Mouse (Mus musculus): ENCODE measurements around the gene Paqr8. TPM values are rescaled to one million over a fixed set of nuclear protein-coding genes. Genes with fewer than 3 reads are reported as not detected.

The Paqr8 gene
- total RNA-seq (2014; fragmentation: Nextera tagmentation) (3.0 and 3.1 TPM in 2 replicates), total RNA-seq (2017) (2.6 and 2.9 TPM in 2 replicates)

DNA sequence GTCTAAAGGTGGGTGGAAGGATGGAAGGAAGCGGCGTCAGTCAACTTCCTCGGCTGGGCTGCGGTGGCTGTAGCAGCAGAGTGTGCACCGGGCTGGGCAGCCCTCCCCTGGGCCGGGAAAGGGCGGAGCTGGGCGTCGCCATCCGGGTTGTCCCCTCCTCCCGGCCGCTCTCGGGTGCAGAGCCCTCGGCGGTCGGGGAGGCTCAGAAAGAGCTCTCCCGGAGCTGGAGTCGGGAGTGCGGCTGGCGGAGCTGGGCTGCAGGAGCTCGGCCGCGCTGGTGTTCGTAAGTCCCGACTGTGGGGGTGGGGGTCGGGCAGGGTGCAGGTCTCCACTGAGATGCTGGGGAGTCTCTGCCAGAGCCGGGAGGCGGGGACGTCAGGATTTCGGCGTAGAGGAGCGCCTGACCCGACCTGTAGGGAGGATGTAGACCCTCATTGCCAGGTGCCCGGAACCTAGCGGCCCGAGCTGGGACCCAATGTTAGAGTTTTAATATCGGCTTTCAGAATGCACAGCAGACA, at the start of gene Paqr8:
TSS of gene Paqr8 (plus strand) at position 203 of the 518 bp plus-strand sequence.
- ATAC-seq (replicated peaks; ENCODE audit: poor library complexity, severe bottlenecking), result peak; percentile 93

DNA sequence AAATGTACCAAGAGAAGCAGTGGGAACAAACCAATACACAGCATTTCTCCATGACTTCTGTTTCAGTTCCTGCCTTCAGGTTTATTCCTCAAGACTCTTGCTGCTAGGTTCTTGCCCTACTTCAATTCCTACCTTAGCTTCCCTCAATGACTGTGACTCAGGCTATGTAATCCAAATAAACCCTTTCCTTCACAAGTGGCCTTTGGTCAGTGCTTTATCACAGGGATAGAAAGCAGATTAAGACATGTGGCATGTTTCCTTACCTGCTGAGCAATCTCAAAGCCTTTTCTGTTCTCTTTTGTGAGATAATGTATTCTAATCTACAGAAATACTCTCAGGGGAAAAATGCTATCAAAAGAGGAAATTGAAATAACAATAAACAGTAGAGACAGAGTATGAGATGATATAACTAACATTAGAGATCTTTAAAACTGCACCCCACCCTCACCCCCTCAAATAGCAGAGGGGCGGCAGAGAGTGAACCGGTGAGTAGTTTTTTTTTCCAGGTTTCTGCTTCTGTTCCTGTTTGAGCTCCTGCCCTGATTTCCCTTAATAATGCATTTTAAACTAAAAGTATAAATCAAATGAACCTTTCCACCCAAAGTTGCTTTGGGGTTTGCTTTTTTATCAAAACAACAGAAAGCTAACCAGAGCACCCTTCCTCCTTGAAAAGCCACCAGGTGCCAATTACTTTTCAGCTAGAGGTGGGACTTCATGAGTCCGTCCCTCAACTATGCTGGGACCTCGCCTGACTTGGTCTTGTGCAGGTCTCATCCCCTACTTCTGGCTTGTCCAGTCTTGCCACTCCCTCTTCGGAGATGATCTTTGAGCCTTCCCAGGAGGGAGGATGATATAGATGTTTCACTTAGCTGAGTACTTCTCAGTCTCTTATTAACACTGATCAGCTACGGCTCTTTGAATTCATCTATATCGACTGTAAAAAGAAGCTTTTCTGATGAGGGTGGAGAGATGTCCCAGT, 33.2 kb upstream of the Paqr8 start:
- no peak for ATAC-seq (replicated peaks; ENCODE audit: poor library complexity, severe bottlenecking)

DNA sequence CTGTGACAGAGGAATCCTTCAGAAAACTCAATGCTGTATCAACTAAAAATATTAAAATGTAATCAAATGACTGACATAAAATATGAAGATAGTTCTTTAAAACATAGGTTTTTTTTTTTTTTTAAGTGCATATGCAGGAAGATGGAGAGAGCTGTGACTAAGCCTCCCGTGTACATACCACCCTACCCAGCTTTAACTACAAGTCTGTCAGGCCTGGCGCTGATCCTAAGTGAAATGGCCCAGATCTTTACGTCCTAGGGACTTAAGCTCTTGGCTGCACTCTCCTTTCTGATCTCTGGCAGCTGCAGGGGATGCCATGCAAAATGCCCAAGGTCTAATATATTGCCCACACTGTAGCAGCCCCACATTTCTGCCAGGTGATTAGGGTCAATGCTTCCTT, 29.6 kb upstream of the Paqr8 start:
- ATAC-seq (replicated peaks; ENCODE audit: poor library complexity, severe bottlenecking), result no peak

DNA sequence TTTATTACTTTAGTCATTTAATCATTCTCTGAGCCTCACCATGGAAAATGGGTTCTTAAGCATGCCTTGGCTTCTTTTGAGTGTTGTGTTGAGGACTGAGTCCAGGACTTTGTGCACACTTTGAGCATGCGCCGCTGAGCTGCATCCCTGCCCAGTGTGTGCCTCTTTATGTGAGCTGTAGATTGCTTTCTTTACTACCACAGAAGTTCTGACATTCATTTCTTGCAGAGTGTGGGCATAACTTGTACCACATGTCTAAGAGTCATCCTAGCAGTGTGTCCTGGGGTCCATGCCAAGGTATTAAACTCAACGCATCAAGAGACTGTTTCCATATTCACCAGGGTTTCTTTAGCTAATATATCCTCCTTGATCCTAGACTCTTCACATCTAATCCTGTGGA, 28.5 kb upstream of the Paqr8 start:
- no peak for ATAC-seq (replicated peaks; ENCODE audit: poor library complexity, severe bottlenecking)

DNA sequence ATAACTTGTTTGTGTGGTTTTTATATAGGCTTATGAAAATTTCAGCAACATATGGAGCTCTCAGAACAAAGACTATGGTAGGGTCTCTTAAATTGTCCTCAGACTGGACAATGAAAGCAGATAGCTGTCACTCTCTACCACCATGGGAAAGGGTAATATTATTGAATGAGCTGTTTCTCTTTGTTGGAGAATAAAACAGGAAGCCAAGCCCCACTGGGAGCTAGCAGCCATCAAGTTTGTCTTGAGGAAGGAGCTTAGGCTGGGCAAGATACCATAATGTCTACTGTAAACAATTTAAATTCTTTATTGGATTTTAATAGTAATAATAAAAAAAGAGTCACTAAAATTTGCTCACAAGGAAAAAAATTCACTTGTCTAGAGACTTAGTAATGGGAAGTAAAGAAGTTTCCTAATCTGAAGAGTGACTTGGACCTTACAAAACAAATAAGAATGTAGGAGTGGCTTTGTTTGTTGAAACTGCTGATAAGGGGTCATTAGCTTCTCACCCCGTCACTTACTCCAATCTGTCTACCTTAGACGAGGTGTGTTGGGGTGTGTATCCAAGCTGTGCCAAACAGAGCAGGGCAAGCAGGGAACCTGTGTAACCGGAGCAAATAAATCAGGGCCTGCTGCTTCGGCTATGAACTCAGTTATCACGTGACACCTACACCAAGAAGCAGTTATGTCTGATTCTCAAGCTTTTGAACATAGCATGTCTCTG, 26.8 kb upstream of the Paqr8 start:
- no peak for ATAC-seq (replicated peaks; ENCODE audit: poor library complexity, severe bottlenecking)

DNA sequence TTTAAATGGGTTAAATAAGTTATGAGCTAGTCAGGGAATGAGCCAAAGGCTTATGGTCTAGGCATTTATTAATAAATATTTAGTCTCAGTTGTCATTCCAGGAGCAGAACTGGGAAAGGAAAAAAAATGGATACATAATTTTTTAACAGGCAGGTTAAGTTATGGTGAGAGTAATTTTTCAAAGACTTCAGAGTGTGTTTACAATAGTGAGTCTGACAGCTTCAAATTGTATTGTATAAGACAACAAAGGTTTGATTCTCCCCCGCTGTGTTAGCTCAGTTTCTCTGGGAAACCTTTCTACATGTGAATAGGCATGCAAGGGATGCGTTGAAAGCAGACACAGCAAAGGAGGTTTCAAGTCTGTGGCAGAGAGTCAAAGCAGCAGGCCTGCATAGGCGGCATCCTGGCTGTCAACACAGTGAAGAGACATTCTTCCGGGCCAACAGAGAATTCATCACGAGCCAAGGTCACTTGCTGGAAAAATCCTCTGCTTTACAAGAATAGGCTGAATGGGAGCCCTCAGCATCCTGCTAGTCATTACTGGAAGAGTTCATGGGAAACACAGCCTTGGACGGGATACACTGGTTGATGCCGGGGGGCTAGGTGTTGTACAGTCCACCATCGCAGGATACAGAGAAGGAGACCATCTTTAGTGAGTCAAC, 23.0 kb upstream of the Paqr8 start:
- no peak for ATAC-seq (replicated peaks; ENCODE audit: poor library complexity, severe bottlenecking)

DNA sequence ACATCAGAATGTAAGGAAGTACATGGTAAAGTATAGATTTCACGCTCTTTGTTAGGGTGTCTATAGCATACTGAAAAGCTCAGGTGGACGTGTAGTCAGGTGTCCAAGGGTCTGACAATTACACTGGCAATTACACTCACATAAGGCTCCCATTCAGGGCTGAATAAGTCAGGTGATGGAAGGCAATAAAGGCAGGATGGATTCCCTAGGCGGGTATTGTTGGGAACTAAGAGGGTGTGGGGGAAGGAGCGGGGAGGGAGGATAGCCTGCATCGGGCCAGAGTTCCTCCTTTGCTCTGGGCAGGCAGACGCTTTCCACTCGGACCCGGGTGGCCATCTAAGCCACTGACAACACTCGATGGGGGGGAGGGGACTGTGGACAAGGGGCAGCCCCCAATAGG, 22.4 kb upstream of the Paqr8 start:
- no peak for ATAC-seq (replicated peaks; ENCODE audit: poor library complexity, severe bottlenecking)

DNA sequence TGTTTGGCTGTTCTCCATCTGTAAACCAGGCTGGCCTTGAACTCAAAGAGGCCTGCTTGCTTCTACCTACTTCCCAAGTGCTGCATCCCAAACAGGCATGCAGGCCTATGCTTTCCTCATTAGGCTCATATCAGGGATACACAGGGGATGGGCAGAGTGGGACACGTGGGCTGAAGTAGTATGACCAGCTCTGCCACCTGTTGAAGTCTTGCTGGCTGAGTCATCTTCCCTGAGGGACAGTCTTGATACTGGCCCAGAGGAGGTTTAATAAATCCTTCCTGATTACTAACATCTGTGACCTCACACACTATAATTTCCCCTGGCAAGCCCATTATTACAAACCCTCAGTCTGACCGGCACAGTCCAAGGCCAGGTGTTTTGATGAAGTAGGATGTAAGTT, 19.5 kb upstream of the Paqr8 start:
- ATAC-seq (replicated peaks; ENCODE audit: poor library complexity, severe bottlenecking), result no peak

DNA sequence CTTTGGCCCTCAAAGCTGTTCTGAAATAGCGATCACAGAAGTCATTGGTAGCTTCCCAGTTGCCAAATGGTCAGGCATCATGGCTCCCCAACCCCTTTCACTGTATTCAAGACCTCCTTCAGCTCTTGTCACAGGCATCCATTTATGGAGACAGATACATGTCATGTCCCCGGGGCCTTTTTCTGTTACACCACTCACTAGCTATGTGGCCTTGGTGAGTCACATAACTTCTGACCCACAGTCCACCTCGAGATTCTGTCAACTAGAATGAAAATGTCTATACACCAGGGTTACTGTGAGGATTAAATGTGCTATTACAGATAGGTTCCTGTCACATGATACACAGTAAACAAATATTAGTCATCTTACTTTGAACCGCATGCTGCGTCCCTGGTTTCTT, 17.9 kb upstream of the Paqr8 start:
- no peak for ATAC-seq (replicated peaks; ENCODE audit: poor library complexity, severe bottlenecking)

DNA sequence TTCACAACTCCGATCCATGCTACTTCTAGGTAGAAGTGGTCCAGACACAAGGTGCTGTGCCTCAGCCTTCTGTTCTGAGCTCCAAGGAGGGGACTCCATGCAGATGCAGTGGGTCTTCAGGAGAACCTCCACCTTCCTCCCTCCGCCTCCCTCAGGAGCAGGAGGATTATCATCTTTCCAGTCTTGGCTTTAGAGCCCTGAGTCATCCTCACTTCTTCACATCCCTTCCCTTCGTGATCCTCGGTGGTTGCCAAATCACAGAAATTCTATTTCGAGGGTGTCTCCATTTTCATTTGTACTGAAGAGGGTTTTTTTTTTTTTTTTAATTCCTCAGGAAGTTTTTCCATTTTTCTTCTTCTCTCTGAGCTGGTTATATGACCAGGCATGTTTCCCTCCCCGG, 16.3 kb upstream of the Paqr8 start:
- no peak for ATAC-seq (replicated peaks; ENCODE audit: poor library complexity, severe bottlenecking)

DNA sequence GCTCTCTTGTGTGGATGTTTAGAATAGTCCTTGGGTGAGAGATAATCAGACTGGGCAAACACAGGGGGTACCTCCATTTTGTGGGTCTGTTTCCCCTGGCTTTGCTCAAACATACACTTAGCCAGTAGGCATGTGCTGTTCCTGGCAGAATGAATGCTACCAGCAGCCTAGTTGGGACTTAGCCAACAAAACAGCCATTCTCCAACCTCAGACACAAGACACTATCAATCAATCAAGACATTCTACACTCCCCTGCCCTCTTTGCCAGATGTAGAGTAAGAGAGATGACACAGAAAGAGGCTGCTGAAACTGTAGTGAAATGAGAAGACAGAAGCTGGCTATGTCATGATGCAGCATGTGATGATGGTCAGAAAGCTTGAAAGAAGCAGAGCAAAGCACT, 13.1 kb upstream of the Paqr8 start:
- no peak for ATAC-seq (replicated peaks; ENCODE audit: poor library complexity, severe bottlenecking)

DNA sequence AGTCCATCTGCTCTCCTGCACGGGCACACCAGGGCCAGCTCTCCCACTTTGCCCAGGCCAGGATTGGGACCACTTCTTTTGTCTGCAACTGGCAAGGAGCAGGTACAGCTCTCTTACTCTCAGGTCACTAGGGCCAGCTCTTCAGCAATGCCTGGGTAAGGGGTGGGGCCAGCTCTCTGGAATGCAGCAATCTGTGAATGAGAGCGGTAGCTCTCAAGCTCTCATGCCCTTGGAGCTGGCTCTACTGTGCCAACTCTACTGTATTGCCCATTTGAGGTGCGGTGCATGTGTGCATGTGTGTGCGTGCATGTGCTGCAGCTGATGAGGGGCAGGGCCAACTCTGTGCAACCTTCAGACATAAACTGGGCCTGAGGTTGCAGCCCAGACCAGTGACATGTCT, 11.0 kb upstream of the Paqr8 start:
- ATAC-seq (replicated peaks; ENCODE audit: poor library complexity, severe bottlenecking), result no peak

DNA sequence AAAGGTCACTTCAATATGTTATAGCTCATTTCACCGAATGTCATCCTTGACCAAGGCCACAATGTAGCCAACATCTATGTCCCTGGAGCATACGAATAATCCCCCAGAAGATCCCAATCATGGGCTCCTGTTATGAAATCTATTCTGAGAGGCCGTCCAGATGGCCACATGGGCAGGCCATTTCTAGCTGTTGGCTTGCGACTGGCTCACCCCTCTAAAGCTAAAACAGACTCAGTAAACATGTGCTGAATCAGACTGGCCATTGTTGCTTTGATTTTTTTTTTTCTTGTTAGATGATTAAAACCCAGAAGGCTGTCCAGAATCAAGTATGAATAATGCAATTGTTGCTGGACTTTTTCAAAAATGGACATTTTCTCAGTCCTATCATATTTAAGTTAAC, 7.3 kb upstream of the Paqr8 start:
- no peak for ATAC-seq (replicated peaks; ENCODE audit: poor library complexity, severe bottlenecking)

DNA sequence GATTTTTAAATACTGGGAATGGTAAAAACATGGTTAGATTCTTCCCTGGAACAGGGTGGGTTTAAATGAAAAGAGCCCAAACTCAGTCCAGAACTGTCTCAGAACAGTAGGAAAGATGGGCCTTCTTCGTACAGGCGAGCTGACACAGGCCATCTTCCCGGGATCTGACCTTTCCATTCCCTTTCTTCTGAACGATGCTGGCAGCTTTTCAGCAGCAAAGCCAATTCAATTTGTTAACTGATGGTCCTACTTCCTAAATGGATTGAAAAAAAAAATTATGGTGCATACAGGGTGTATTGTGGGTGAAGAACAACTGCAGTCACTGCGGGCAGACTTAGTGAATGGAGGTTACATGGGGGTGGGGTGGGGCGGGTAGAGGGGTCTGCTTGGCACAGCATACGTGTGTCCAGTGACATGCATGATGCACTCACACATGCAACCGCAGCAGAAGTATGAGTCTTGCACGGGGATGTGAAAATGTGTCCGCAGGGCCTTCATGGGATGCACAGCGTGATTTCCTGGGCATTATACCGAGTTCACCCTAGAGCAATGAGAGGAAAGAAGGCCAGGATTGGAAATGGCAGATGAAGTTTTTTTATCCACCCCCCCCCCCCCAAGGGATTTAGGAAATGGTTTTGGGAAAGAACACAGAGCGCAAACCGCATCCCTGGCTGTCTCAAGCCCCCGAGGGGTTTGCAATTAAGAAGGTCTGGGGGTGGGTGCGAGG, 566 bp upstream of the Paqr8 start:
- peak; percentile 6; the same call in 1 of the 2 replicates for ATAC-seq (replicated peaks; ENCODE audit: poor library complexity, severe bottlenecking)

DNA sequence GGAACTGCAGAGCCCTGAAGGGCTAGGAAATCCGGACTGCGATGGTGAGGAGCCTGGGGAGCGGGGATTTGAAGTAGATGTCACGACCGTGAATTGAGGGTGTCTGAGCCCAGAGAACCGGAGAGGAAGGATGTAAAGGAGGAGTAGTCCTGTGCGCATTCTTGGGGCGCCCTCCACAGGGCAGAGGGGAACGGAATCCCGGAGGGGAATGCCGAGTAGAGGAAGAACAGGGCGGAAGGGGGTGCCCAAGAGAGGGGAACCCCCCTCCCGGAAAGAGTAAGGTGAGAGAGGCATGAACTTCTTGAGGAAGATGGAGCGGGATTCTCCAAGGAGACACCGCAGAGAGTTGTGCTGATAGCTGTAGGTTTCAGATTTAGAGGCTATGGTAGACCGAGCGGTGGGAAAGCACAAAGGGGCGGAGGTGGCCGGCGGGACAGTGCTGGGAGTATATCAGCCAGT, 564 bp downstream of the Paqr8 start:
- peak; percentile 76 for ATAC-seq (replicated peaks; ENCODE audit: poor library complexity, severe bottlenecking)

DNA sequence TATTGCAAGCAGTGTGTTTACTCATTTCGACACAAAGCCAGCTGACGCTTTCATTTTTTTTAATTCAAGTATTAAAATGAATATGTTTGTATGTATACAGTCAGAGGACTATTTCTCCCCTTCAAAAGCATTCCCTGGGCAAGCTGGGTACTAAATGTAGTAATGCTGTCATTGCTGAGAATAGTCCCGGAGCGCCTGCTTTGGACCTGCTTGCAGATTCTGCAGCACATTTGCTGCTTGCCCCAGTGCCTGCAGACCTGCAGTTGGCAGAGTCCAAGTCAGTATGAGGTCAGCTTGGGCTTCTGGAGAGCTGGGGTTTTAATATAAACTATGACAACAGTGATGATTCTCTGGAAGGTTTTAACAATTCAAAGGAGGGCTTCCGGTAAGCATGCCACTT, 2.7 kb downstream of the Paqr8 start:
- ATAC-seq (replicated peaks; ENCODE audit: poor library complexity, severe bottlenecking), result no peak

DNA sequence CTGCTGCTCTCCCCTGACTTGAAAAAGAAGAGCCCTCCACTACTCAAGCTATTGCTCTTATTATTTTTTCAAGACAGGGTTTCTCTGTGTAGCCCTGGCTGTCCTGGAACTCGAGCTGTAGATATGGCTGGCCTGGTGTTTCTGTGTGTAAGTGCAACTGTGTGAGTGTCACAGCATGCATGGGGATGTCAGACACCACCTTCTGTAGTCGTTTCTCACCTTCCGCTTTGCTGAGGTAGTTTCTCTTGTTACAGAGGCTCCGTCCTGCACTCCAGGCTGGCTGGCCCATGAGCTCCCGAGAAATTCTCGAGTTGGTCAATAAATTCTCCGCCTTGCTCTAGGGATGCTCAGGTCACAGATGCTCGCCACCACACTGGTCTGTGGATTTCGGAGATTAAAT, 8.0 kb downstream of the Paqr8 start:
- no peak for ATAC-seq (replicated peaks; ENCODE audit: poor library complexity, severe bottlenecking)

DNA sequence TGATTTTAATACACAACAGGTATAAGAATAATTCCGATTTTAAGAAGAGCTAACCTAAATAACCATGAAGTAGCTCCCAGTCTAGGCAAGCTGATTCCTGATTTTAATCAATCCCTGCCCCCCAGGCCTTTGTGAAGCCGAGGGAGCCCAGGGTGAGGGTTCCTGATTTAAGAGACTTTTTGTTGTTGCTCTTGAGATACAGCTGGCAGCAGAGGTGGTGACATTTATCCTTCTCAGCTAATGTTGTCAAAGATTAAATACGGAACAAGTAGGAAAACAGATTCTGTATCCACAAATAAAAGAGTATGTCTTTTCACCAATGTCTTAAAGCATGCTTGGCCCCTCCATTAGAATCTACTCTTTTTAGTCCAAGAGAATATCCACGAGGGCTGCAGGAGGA, 9.9 kb downstream of the Paqr8 start:
- ATAC-seq (replicated peaks; ENCODE audit: poor library complexity, severe bottlenecking), result no peak

DNA sequence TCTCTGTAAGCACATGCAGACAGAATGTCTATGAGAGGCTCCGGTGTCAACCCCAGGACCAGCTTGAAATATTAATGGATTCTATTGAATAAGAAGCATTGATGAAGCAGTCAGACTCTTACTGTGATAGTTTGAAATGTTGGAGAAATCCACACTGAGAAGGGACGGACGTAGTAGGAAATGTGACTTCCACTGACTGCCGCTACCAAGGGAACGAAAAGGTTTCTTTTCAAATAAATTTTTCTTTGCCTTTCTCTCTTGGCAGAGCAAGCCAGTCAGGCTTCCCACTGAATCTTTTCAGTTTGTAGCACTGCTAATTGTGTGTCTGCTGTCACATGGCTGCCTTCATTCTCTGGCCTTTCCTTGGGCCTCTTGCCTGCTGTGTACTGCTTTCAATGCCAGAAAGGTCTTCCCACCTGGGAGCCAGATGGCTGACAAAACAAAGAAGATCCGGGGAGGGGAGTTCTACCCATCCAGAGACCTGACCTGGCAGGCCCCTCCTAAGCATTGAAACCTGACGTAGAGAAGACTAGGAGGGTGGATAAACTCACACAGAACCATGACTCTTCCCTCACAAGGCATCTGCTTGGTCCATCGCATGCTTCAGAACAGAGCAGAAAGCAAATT, 15.2 kb downstream of the Paqr8 start:
- ATAC-seq (replicated peaks; ENCODE audit: poor library complexity, severe bottlenecking), result no peak

DNA sequence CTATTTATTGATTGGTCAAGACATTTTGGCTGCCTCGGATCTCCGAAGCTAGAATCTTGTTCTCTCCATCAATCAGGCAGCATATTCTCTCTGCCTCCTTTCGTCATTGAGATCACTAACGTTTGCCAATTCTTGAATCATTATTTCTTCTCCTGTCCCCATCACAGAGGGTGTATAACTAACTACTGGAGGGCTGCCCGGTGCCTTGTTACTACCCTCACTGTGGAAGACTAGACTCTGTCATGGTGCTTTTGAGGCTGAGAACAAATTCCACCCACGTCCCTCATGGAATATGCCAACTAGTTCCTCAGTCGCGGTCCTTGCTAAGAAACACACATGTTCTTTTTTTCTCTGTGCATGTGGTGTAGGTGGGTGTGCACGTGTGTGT, 15.7 kb downstream of the Paqr8 start:
- no peak for ATAC-seq (replicated peaks; ENCODE audit: poor library complexity, severe bottlenecking)

Measured in granulocyte monocyte progenitor cell, adult 5-6 weeks (primary cell).